Mouse (Mus musculus) brain, adult 10 weeks (tissue): ENCODE measurements around the gene Nat8f1. TPM values are rescaled to one million over a fixed set of nuclear protein-coding genes. Genes with fewer than 3 reads are reported as not detected.

Source experiments
- polyA plus RNA-seq: library from polyadenylated mRNA; stranded (reverse); fragments of 350-450 nt; fragmentation: Illumina TruSeq; extraction: RNeasy Lipid Tissue Mini Kit (QIAGEN cat#74804); gene quantifications from one replicate; pipeline ENCODE4 v1.2.3, GENCODE M21; 2015; ENCODE audit warnings: low read depth, low replicate concordance

Nat8f1 gene
- polyA plus RNA-seq: 41.6 TPM

DNA sequence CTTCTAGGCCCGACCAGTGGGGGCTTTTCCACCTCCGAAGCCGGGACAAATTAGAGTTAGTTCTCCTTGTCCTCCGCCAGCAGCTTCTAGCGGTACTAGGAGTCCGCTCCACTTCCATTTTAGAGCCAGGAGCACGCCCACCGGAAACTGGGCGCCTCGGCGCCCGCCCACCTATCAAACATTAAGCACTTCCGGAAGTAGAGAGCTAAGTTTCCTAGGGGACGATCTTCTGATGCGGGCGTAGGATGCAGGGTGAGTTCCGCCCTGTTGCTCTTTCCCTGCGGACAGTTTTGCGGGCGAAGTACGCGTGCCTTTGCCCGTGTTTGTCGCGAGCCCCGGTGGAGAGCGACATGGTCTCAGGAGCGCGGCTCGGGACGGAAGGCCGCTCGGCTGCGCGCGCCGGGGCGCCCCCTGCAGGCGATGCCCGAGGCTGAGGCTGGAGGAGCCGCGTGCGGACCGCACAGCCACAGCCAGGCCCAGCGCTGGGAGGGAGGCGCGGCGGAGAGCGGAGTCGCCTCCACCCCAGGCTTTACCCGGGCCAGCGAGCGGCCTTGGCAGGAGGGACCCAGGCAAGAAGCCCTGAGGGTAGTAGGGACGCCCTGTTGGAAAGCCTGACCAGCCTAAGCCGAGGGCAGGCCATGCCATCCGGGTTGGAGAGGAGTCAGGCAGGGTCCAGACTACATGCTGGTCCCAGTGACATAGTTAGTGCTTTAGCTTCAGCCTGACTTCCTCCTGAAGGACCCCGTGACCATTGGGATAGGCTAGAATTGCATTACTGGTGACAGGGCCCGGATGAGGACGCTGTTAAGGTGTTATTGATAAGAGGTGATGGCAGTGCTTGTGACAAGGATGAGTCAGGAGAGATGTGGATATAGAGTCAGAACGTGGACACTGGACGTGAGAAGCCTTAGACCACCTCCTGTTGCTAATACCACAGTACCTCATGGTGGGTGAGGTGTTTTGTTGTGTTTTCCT is at the start of gene Nat8f1:
Nat8f1 (minus strand) TSS at position 149 of the 975 bp plus-strand sequence.

DNA sequence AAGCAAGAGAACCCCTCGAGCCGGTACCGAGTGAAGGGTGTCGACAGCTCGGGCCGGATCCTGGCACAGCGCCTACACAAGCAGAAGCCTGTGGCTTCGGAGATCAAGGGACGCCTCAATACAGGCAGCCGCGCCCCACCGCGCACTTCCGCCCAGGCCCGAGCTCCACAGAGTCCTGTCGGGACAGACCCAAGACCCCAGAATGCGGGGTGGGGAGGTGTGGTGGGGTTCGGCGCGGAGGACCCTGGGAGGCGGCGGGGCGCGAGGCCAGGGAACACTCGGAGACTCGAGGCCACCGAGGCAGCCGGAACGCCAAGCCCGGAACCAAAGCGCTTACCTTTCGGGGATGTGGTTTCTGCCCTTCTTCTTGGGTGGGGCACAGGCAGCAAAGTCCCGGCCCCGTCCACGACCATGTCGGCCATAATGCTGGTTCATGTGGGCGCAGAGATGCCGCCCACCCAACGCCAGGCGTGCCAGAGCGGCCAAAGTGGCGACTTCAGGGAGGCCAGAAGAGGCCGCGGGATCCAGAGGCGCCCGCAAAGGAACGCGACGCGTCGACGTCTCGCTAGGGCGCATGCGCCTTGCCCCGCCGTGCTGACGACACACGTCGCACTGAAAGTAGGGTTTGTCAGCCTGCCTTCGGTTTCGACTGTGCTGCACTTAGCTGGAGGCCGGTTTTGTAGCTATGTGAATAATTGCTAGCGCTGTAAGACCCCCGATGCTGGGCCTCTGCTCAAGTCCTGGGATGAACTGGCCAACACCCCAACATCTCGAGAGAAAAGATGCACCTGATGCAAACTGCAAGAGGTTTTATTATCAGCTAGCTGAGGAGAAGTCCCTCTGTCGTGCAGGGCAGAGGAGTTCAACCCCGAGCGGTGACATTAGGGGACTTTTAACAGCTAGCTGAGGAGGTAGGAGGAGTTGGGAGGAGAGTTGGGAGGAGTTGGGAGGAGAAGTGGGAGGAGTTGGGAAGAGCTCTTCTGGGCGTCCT is 45.9 kb upstream of the Nat8f1 start, which contains the start of gene Dusp11:
Dusp11 (minus strand) TSS at position 567 of the 991 bp plus-strand sequence.

DNA sequence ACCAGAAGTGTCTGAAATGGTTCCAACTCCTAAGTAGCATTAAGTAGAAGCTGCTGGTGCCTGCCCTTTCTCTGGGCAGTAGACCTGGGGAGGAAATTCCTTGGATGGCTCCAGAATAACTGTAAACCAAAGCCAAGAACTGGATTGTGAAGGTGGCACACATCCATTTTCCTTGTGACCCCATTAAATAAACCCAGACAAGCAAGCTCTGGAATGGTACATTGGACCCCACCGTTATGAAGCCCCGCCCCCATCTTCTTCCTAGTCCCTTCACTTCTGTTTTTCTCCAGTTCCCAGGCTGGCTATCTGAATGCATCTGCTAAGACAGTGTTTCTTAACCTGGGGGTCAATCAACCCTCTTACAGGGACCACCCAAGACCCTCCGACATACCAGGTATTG is 3.9 kb downstream of the Nat8f1 start, which contains the start of gene Tprkb:
Tprkb (plus strand) TSS at position 279 of the 400 bp plus-strand sequence.

DNA sequence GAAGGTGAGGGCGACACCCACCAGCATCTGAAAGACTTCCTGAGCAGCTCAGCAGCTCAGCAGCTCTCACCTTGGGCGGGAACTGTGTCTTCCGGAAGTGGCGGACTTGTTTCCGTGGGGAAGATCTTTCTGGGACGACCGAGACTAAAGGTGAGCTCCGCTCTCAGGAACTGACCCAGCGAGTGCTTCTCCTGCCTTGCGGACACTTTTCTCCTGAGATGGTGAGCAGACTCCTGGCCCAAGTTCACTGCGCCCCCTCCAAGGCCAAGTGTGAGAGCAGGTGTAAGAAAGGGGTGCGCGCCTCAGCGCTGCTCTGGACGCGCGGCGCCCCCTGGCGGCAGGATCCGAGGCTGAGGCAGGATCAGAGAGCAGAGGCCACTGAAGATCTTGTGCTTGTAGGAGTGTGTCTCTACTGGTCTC is 10.8 kb downstream of the Nat8f1 start, which contains the start of gene Nat8f4:
Nat8f4 (minus strand) TSS at position 243 of the 420 bp plus-strand sequence.

DNA sequence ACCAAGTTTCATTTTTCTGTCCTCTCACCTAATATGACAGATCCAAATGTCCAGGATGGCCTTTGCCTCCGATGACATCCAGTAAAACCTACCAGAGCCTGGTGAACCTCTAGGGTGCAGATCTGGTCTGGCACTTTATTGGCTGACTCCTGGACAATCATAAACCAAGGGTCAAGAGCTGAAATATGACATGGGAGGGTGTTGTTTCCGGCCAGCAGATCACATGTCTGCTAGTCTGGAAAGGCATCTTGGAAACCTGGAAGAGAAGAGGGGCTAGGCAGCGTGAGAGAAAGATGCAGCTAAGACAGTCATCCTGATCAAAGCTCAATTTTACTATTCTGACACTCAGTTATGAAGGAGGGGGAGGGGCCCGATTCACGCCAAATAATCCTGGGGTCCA is 46.5 kb downstream of the Nat8f1 start, which contains the start of gene Nat8f2:
Nat8f2 (minus strand) TSS at position 153 of the 400 bp plus-strand sequence.

Other genes starting within 250 kb of the Nat8f1 start
- 1.00 TPM for gene Nat8f7, start 202.5 kb downstream of the Nat8f1 start, polyA plus RNA-seq
- gene Nat8f3, start 149.9 kb downstream of the Nat8f1 start, polyA plus RNA-seq: 11.6 TPM
- gene Nat8f6, start 94.7 kb downstream of the Nat8f1 start, polyA plus RNA-seq: 0.98 TPM
- gene Nat8f5, start 94.7 kb downstream of the Nat8f1 start, polyA plus RNA-seq: 5.1 TPM
- gene Nat8, start 83.6 kb downstream of the Nat8f1 start, polyA plus RNA-seq: 4.3 TPM
- gene Nat8f2, start 46.5 kb downstream of the Nat8f1 start, polyA plus RNA-seq: 0.22 TPM
- 12.3 TPM for gene Nat8f4, start 10.8 kb downstream of the Nat8f1 start, polyA plus RNA-seq
- gene Tprkb, start 3.8 kb downstream of the Nat8f1 start, polyA plus RNA-seq: 133 TPM
- 62.3 TPM for gene Dusp11, start 46.0 kb upstream of the Nat8f1 start, polyA plus RNA-seq
- gene Figla, start 100.5 kb upstream of the Nat8f1 start, polyA plus RNA-seq: not detected
- gene Add2, start 113.0 kb upstream of the Nat8f1 start, polyA plus RNA-seq: 105 TPM